Mouse (Mus musculus) yolk sac, embryonic 10.5 days (tissue): ENCODE data around the gene Olfr1151.

Source experiments
- DNase-seq: peaks from one replicate; pipeline ENCODE4 v3.0.0-alpha.2; 2017; ENCODE audit warnings: low spot score

The Olfr1151 gene

DNA sequence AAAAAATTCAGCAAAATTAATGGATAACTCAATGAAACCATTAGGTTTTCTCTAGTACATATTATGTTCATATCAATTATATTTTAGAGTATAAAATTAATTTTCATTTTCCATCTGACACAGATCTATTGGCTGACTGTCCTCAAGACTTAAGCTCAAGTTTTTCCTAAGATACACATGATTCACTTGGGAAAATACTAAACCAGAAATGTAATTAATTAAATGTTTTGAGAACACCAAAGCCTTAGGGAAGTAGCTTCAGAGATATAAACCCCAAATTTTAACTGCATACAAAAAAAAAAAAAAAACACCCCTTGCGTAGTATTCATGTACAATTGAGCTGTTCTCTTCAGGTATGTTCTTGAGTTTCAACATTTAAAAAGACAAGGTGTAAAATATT is at the start of gene Olfr1151:
TSS of gene Olfr1151 (plus strand) at position 301 of the 400 bp plus-strand sequence.
- DNase-seq = no peak

GRCm38 (mm10) chr2:87809522-87809921 is 46.1 kb upstream of the Olfr1151 start, which contains the start of gene Olfr1145:
Olfr1145 (plus strand) TSS chr2:87809822.
- no peak for DNase-seq

DNA sequence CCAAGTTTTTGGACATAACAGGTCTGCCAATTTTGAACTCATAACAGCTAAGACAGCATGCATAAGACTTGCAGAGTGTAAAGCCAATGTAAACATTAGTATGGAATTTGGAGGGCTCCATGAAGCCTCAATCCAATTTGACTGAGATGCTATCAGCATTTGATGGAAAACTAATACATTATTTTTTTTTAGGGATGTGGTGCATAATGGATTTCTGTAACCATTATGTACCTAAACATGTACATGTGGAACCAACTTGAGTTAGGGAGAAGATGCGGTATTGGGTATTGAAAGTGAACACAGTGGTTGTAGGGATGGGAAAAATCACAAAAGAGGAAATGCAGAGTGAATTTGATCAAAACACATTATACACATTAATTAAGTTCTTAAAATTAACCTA is 25.4 kb upstream of the Olfr1151 start, which contains the start of gene Olfr1148:
TSS of gene Olfr1148 (plus strand) at position 301 of the 400 bp plus-strand sequence.
- DNase-seq = no peak

- DNase-seq = no peak
Measured at GRCm38 (mm10) chr2:87843693-87844092, 12.0 kb upstream of the Olfr1151 start, which contains the start of gene Olfr1150-ps1. Olfr1150-ps1 (plus strand) TSS chr2:87843993.

DNA sequence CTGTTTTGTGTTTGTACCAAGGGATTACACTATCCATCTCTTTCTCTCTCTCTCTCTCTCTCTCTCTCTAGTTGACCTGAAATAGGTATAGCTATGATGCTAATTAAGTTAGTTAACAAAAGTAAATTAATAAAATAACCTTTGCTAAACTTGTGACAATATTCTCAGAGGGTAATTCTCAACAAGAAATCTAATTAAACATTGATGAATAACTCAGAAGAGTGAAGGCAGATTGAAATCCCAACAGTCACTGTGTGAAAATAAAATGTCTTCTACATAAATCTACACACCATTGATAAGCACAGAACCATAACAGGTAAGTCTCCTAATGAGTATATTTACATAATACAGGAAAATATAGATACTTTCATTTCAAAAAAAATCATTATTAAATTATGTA is 10.5 kb downstream of the Olfr1151 start, which contains the start of gene Olfr1152:
TSS of gene Olfr1152 (plus strand) at position 301 of the 400 bp plus-strand sequence.
- DNase-seq = no peak

DNA sequence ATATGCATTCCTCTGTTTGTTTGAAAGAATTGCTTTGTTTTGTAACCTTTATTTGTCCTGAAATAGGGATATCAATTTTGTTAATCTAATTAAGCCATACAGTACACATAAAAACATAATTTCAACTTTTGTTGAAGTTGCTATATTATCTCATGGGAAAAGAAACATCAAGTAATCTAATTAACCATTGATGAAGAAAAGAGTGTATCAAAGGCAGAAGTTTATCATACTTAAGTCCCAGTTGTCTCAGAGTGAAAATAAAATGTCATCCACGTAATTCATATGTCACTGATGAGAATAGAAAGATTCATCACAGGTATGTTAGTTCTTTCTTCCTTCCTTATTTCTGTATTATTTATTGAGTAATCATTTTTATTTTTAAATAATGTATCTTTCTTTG is 39.0 kb downstream of the Olfr1151 start, which contains the start of gene Olfr1153:
TSS of gene Olfr1153 (plus strand) at position 301 of the 400 bp plus-strand sequence.
- DNase-seq = no peak

- no peak for DNase-seq
Measured at GRCm38 (mm10) chr2:87905066-87905465, 49.4 kb downstream of the Olfr1151 start, which contains the start of gene Olfr1154. Olfr1154 (minus strand) TSS chr2:87905166.
